Mouse (Mus musculus) lung, adult 2 months (tissue): ENCODE data around the gene Hspbp1.

Source experiments
- CTCF ChIP-seq: fragments of 200-500 bp; IDR thresholded peaks from 2 replicates; pipeline ENCODE4 v1.5.1; 2011; ENCODE audit warnings: mild to moderate bottlenecking, low read length, control low read depth; ENCODE audit not compliant: insufficient read depth
- POLR2A ChIP-seq: fragments of 200-500 bp; IDR thresholded peaks from 2 replicates; pipeline ENCODE4 v1.6.1; 2011; ENCODE audit warnings: low read depth, mild to moderate bottlenecking, control low read depth, low read length, borderline replicate concordance; ENCODE audit errors: extremely low read depth

DNA sequence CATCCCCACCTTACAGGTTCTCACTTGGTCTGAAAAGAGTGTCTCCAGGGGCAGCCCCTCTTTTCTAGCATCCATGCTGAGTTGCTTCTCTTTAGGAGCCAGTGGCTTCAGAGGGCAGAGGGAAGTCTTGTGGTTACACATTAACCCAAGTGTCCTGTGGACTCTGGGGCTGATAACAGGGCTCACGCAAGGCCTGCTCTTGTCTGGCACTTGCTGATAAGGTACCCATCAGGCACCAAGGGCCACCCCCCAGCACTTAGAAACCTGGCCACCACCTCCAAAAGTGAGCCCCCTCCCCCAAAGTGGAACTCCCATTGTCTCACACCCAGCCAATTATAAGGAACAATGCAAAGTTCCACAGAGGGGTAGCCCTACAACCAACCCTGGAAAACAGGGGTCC lies 54.7 kb downstream of the Hspbp1 start:
- TF ChIP-seq CTCF = no peak
- no peak for TF ChIP-seq POLR2A
